Mouse (Mus musculus): ENCODE data around the gene Gm4969. TPM values are rescaled to one million over a fixed set of nuclear protein-coding genes. Genes with fewer than 3 reads are reported as not detected.
A peak's percentile ranks its signal among the peaks of the same experiment; 100 is the strongest.

The Gm4969 gene
- total and polyA plus RNA-seq, 3 experiments: not detected

DNA sequence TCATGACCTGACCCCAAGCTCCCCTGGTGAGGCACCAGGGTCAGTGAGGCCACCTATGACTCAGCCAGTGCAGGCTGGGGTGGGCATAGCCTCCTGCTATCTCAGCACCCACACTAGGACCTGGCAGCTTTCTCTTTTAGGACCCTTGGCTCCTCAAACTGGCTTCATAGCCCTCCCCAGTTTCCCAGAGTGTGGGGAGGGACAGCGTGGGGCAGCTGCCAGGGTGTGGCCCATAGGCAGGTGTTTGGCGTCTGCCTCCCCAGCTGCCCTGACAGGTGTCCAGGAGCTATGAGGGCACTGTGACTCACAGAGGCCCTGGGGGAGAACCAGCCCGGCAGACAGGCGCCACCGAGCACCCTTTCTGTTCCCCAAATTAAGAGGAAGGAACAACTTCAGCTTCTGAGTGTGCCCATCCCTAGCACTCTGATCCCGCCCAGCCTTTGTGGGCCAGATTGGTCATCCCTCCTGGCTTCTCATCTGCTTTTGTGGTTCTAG is 33.8 kb downstream of the Gm4969 start:
- Histone ChIP-seq H3K9me3 (replicated peaks; ENCODE audit: insufficient read depth, low read length) (no peaks in the 10 kb centered on the region), H3K36me3 (ENCODE audit: control insufficient read depth in 1 of 2, insufficient read depth in 2 of 2, low read length in 2 of 2) (peaks cover 0 to 8% of the 10 kb centered on the region in 2 experiments; a peak in 2 of 4 replicates), H3K79me2 (ENCODE audit: control insufficient read depth, insufficient read depth, low read length, poor library complexity) (no peaks in the 10 kb centered on the region), H3K4me3 (ENCODE audit: control insufficient read depth in 1 of 2, insufficient read depth in 1 of 2, low read depth in 2 of 2, low read length in 2 of 2) (no peak overlapping the region), H3K4me1 (ENCODE audit: control insufficient read depth in 1 of 2, insufficient read depth in 2 of 2, low read length in 2 of 2) (peaks cover 5 to 14% of the 10 kb centered on the region in 2 experiments), H3K9ac (ENCODE audit: control insufficient read depth, low read depth, low read length, poor library complexity, severe bottlenecking) (no peak overlapping the region), H3K27me3 (ENCODE audit: control insufficient read depth in 1 of 2, insufficient read depth in 2 of 2, low read length in 2 of 2) (no peaks in the 10 kb centered on the region), H3K27ac (ENCODE audit: control insufficient read depth, low read depth, low read length) (no peak overlapping the region)
- DNase-seq (ENCODE audit: low read depth, low spot score): peak; percentile 57
- TF ChIP-seq TCF12 (IDR thresholded peaks at IDR 0.05; ENCODE audit: low read depth, low read length) (0 out of 2 replicates have a peak, but pooled peaks have one; percentile 16), KAT2A (conservative IDR thresholded peaks at IDR 0.05; ENCODE audit: low read depth, low read length) (no peak), MAFK (IDR thresholded peaks at IDR 0.05; ENCODE audit: borderline replicate concordance, low read depth, low read length) (no peak), MYB (IDR thresholded peaks at IDR 0.05; ENCODE audit: low read depth, low read length) (no peak)

DNA sequence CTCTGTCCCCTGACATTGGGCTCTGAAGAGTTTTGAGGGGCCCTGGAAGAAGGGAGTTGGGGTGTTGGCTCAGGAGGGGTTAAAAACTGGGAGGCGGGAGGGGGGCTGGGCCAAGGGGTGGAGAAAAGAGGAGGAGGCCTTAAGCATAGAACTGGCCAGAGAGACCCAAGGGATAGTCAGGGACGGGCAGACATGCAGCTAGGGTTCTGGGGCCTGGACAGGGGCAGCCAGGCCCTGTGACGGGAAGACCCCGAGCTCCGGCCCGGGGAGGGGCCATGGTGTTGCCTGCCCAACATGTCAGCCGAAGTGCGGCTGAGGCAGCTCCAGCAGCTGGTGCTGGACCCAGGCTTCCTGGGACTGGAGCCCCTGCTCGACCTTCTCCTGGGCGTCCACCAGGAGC is 34.5 kb downstream of the Gm4969 start, which contains the start of gene Dmpk:
Gene Dmpk, plus strand, starts transcription at position 149 of the 400 bp plus-strand sequence.
- TF ChIP-seq ZMIZ1 (IDR thresholded peaks at IDR 0.05; ENCODE audit: low read depth, low read length) (no peak), RCOR1 (IDR thresholded peaks at IDR 0.05; ENCODE audit: low read depth, low read length) (no peak), POLR2AphosphoS2 (IDR thresholded peaks at IDR 0.05; ENCODE audit: low read length) (no peak), POLR2A (IDR thresholded peaks at IDR 0.05; ENCODE audit: control insufficient read depth in 1 of 2, insufficient read depth in 1 of 2, low read depth in 1 of 2, low read length in 2 of 2, poor library complexity in 1 of 2) (no peak), CHD1 (IDR thresholded peaks at IDR 0.05; ENCODE audit: low read depth, low read length) (no peak), MYC (IDR thresholded peaks at IDR 0.05; ENCODE audit: low read depth, low read length) (no peak), GABPA (IDR thresholded peaks at IDR 0.05; ENCODE audit: low read depth, low read length) (no peak), ZNF384 (IDR thresholded peaks at IDR 0.05; ENCODE audit: low read depth, low read length) (no peak), NELFE (IDR thresholded peaks at IDR 0.05; ENCODE audit: low read depth, low read length) (no peak), POLR2AphosphoS5 (IDR thresholded peaks at IDR 0.05; ENCODE audit: borderline replicate concordance, low read depth, low read length) (no peak), ZKSCAN1 (IDR thresholded peaks at IDR 0.05; ENCODE audit: low read depth, low read length) (no peak), UBTF (IDR thresholded peaks at IDR 0.05; ENCODE audit: borderline replicate concordance, insufficient read depth, low read depth, low read length) (no peak), CHD2 (IDR thresholded peaks at IDR 0.05; ENCODE audit: low read length) (no peak), USF2 (IDR thresholded peaks at IDR 0.05; ENCODE audit: borderline replicate concordance in 1 of 2, insufficient read depth in 1 of 2, low read depth in 1 of 2, low read length in 2 of 2) (no peak), ZC3H11A (IDR thresholded peaks at IDR 0.05; ENCODE audit: low read depth, low read length) (no peak), ETS1 (IDR thresholded peaks at IDR 0.05; ENCODE audit: low read depth, low read length) (no peak), SMC3 (IDR thresholded peaks at IDR 0.05; ENCODE audit: low read depth, low read length) (no peak), MAFK (IDR thresholded peaks at IDR 0.05; ENCODE audit: borderline replicate concordance, low read depth, low read length) (no peak), MXI1 (IDR thresholded peaks at IDR 0.05; ENCODE audit: low read depth, low read length) (no peak), KAT2A (conservative IDR thresholded peaks at IDR 0.05; ENCODE audit: low read depth, low read length) (no peak)
- Histone ChIP-seq H3K4me3 (ENCODE audit: control insufficient read depth in 1 of 2, insufficient read depth in 1 of 2, low read depth in 2 of 2, low read length in 2 of 2) (no peak within 1 kb of the TSS), H3K4me1 (ENCODE audit: control insufficient read depth in 1 of 2, insufficient read depth in 2 of 2, low read length in 2 of 2) (peaks cover 5 to 14% of the 10 kb centered on the region in 2 experiments), H3K9me3 (replicated peaks; ENCODE audit: insufficient read depth, low read length) (no peaks in the 10 kb centered on the region), H3K9ac (ENCODE audit: control insufficient read depth, low read depth, low read length, poor library complexity, severe bottlenecking) (no peak within 1 kb of the TSS), H3K27ac (ENCODE audit: control insufficient read depth, low read depth, low read length) (no peak within 1 kb of the TSS), H3K79me2 (ENCODE audit: control insufficient read depth, insufficient read depth, low read length, poor library complexity) (no peaks in the 10 kb centered on the region; the same call in 1 of the 2 replicates), H3K36me3 (ENCODE audit: control insufficient read depth in 1 of 2, insufficient read depth in 2 of 2, low read length in 2 of 2) (peaks cover 0 to 8% of the 10 kb centered on the region in 2 experiments; a peak in 2 of 4 replicates), H3K27me3 (ENCODE audit: control insufficient read depth in 1 of 2, insufficient read depth in 2 of 2, low read length in 2 of 2) (no peaks in the 10 kb centered on the region)
- no peak for DNase-seq (ENCODE audit: low read depth, low spot score)
